Mouse (Mus musculus) WW6 (cell line): ENCODE data around the gene Trex1.

Experiments
- DNase-seq: peaks from one replicate; pipeline ENCODE4 v3.0.0-alpha.2; 2013; ENCODE audit warnings: low read depth, low spot score

Gene Trex1

DNA sequence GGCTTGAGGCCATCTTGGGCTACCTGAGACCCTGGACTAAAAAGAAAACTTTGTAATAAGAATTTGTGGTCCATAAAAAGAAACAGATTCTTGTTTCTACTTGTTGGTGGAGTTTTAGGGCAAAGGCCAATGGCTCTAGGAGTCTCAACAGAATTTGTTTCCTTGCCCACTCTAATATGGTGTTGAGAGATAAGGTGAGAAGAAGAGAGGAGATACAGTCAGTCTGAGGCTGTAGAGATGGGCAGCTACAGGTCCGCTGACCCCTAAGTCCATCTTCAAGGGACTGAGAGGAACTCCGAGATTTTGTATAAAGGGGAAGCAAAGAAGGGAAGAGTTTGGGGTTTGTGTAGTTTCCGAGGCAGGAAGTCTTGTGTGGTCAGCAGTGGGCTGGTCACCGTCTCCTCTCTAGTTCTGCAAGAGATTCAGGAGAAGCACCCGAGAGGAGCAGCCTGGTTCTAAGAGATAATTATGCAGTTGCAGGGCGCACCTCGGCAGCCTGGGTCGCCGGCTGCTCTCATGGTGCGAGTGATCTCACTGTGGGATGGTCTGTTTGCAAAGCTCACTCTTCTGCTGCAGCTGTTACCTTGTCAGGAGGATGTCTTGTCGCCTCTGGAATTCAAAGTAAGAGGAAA, 42.4 kb downstream of the Trex1 start:
- DNase-seq = no peak

DNA sequence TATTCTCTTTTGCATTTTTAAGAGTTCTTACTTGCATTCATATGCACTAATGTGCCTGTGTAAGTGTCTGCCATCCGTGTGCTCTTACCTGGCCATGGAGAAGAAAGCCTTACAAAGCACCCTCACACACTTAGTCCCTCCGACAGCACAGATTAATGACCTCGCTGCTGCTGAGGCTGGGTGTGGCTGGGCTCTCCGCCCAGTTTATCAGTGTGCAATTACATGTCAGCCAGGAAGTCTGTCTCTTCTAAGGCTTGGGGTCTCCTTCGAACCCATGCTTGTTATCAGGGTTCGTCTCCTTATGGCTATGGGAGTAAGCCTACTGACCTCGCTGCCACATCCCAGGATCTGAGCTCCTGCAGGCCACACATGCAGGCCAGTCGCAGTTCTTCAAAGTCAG, 44.1 kb downstream of the Trex1 start:
- DNase-seq = no peak

DNA sequence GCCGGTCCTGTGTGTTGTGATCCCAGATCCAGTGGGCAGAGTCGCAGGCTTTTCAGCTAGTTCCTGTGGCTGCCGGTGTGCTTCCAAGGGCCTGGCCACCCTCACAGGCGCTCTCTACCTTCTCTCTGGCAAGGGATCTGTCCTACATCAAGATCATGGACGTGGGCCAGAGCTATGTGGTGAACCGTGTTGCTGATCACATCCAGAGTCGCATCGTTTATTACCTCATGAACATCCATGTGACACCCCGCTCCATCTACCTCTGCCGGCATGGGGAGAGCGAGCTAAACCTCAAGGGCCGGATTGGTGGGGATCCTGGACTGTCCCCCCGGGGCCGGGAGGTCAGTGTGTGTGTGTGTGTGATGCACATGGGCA, 49.2 kb downstream of the Trex1 start:
- no peak for DNase-seq

DNA sequence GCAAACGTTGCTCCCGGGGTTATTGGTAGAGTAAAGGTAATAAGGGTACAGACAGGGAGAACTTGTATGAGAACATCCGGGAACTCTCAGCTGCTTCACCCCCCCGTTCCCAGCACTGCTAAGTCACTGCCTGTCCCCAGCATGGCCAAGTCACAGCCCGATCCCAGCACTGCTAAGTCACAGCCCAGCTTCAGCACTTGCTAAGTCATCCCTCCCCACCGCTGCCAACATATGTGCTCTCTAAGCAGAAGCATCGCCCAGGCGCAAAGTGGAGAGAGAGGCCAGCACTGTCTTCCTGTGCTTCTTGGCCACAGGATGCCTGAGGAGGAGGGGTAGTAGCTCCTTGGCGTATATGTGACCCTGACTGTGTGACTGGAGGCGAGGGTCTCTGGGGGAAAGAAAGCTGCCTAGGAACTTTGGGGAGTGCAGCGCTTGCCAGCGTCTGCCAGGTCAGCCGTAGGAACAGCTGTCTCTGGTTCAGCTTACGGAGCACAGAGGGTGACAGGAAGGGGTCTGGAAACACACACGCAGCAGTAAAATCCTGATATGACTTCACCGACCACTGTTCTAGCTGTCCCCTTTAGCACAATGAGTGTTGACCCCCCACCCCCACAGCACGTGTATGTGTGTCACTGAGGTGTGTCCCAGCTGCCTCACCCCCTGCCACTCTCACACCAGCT, 49.8 kb downstream of the Trex1 start:
- DNase-seq = no peak

DNA sequence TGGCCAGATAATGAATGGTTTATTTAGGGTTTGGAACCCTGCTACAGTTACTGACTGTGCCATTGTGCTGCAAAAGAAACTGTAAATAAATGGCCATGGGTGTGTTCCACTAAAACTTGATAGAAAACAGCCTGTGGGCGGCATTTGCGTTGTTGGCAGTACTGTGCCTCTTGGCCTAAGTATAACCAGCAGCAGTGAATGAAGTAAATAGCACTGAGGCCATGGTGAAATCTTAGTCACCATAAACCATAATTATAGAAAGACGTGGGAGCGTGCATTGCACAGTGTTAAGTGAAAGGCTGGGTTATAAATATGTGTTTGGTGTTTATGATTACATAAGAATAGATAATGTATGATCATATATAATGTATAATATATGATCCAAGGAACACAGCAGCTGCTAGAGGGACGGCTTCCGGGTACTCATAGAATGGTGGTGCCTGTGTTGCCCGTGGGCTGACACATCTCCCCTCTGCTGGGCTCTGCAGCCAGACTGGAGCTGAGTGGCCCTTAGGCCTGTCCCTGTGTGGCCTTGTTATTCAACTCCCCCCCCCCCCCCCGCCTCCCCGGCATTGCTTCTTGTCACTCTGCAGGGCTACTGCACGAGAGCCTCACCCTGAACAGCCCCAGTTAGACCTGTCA, 50.4 kb downstream of the Trex1 start:
- no peak for DNase-seq

DNA sequence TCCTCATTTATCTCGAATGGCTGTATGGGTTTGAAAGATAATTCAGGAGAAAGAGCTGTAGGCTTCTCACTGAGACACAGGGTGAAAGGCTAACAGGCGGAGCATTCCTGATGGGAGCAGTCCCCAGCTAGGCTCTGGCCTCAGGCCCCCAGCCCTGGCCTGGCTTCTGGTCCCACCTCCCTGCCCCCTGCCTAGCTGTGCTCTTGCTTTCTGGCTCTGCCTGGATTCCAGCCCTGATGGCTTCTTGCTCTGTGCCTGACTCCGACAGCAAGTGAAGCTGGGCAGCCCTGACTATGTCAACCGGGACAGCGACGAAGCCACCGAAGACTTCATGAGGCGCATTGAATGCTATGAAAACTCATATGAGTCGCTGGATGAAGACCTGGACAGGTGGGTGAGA, 51.5 kb downstream of the Trex1 start:
- no peak for DNase-seq
